Mouse (Mus musculus) liver, embryonic 15.5 days (tissue): ENCODE results near the gene Cfap206. TPM values are rescaled to one million over a fixed set of nuclear protein-coding genes. Genes with fewer than 3 reads are reported as not detected.
A peak's percentile ranks its signal among the peaks of the same experiment; 100 is the strongest.

ENCODE experiments used
- ATAC-seq: fragments of 200-750 bp; cut with Nextera tagmentation; 2 replicates; pipeline ENCODE4 v1.8.0; 2017; ENCODE audit warnings: moderate number of reproducible peaks, mild to moderate bottlenecking, moderate library complexity; ENCODE audit not compliant: insufficient read depth
- H3K27ac ChIP-seq: fragments of 300-500 bp; sonication (generic); replicated peaks from 2 replicates; pipeline ENCODE4 v1.5.1; 2015; ENCODE audit warnings: mild to moderate bottlenecking, inconsistent platforms
- H3K27me3 ChIP-seq: fragments of 300-500 bp; sonication (generic); 2 replicates; pipeline ENCODE4 v1.6.1; 2015; ENCODE audit warnings: mild to moderate bottlenecking, inconsistent platforms
- H3K36me3 ChIP-seq: fragments of 300-500 bp; sonication (generic); replicated peaks from 2 replicates; pipeline ENCODE4 v1.6.1; 2015; ENCODE audit warnings: moderate library complexity, mild to moderate bottlenecking, inconsistent platforms
- H3K4me1 ChIP-seq: fragments of 300-500 bp; sonication (generic); replicated peaks from 2 replicates; pipeline ENCODE4 v1.6.1; 2015; ENCODE audit warnings: inconsistent platforms
- H3K4me2 ChIP-seq: fragments of 300-500 bp; sonication (generic); 2 replicates; pipeline ENCODE4 v1.6.1; 2015; ENCODE audit warnings: moderate library complexity, mild to moderate bottlenecking, inconsistent platforms
- H3K4me3 ChIP-seq: fragments of 300-500 bp; sonication (generic); replicated peaks from 2 replicates; pipeline ENCODE4 v1.5.1; 2015; ENCODE audit warnings: mild to moderate bottlenecking, inconsistent platforms
- H3K9ac ChIP-seq: fragments of 300-500 bp; sonication (generic); 2 replicates; pipeline ENCODE4 v1.6.1; 2015; ENCODE audit warnings: moderate library complexity, mild to moderate bottlenecking, inconsistent platforms
- H3K9me3 ChIP-seq: fragments of 300-500 bp; sonication (generic); replicated peaks from 2 replicates; pipeline ENCODE4 v1.6.1; 2016; ENCODE audit warnings: inconsistent platforms
- WGBS: fragments of 180-500 bp; shearing (Covaris S2); methylation state at CpG from one replicate; pipeline ENCODE4 v1.1.7; 2015; ENCODE audit warnings: mixed read lengths; ENCODE audit not compliant: insufficient replicate concordance; 5-methylcytosine and 5-hydroxymethylcytosine counted together
- polyA plus RNA-seq: library from polyadenylated mRNA; unstranded; fragments of >200 nt; fragmentation: Nextera tagmentation; extraction: Ambion mirVana; gene quantifications from 2 replicates; pipeline ENCODE4 v1.2.1, GENCODE M21; 2015

Cfap206 gene
- polyA plus RNA-seq, 1 experiment from 2014 or later = not detected

GRCm38 (mm10) chr4:34673721-34674120 lies 56.3 kb downstream of the Cfap206 start:
- Histone ChIP-seq H3K4me3 (no peak overlapping the region), H3K36me3 (peaks cover 11% of the 10 kb centered on the region), H3K4me1 (no peaks in the 10 kb centered on the region), H3K27ac (no peak overlapping the region), H3K4me2 (no peak overlapping the region), H3K9me3 (no peaks in the 10 kb centered on the region), H3K9ac (no peak overlapping the region), H3K27me3 (no peaks in the 10 kb centered on the region)
- WGBS = 65% methylated on average over 5 of the region's 5 CpGs
- ATAC-seq = no peak

GRCm38 (mm10) chr4:34667923-34668322 lies 62.1 kb downstream of the Cfap206 start:
- Histone ChIP-seq H3K4me1 (no peaks in the 10 kb centered on the region), H3K4me3 (no peak overlapping the region), H3K27ac (no peak overlapping the region), H3K27me3 (no peaks in the 10 kb centered on the region), H3K4me2 (no peak overlapping the region), H3K9ac (no peak overlapping the region), H3K36me3 (peaks cover 29% of the 10 kb centered on the region), H3K9me3 (no peaks in the 10 kb centered on the region)
- WGBS = 47% methylated on average over 5 of the region's 5 CpGs
- ATAC-seq = no peak

- H3K4me2 ChIP-seq = no peak overlapping the region
- H3K4me3 ChIP-seq = no peak overlapping the region
- no peaks in the 10 kb centered on the region for H3K27me3 ChIP-seq
- ATAC-seq = peak; percentile 25; the same call in 1 of the 2 replicates
- H3K9ac ChIP-seq = no peak overlapping the region
- H3K9me3 ChIP-seq = no peaks in the 10 kb centered on the region
- WGBS = 67% methylated on average over 6 of the region's 6 CpGs
- no peaks in the 10 kb centered on the region for H3K4me1 ChIP-seq
- H3K27ac ChIP-seq = no peak overlapping the region
- peaks cover 45% of the 10 kb centered on the region for H3K36me3 ChIP-seq
Observed at GRCm38 (mm10) chr4:34661927-34662326, 68.1 kb downstream of the Cfap206 start.

- H3K36me3 ChIP-seq = peaks cover 48% of the 10 kb centered on the region
- WGBS = 76% methylated on average over 2 of the region's 2 CpGs
Observed at GRCm38 (mm10) chr4:34661514-34661913, 68.5 kb downstream of the Cfap206 start.

GRCm38 (mm10) chr4:34659012-34659411 lies 71.0 kb downstream of the Cfap206 start:
- ATAC-seq = no peak
- Histone ChIP-seq H3K4me1 (no peaks in the 10 kb centered on the region), H3K27me3 (no peaks in the 10 kb centered on the region), H3K9ac (no peak overlapping the region), H3K27ac (no peak overlapping the region), H3K9me3 (no peaks in the 10 kb centered on the region), H3K4me2 (no peak overlapping the region), H3K4me3 (no peak overlapping the region), H3K36me3 (peaks cover 59% of the 10 kb centered on the region)
- WGBS = 67% methylated on average over 2 of the region's 2 CpGs

More at GRCm38 (mm10) chr4:34661514-34661913, 68.5 kb downstream of the Cfap206 start:
- ATAC-seq = 0 out of 2 replicates have a peak, but pooled peaks have one; percentile 3
- H3K4me2 ChIP-seq = no peak overlapping the region
- H3K9ac ChIP-seq = no peak overlapping the region
- H3K4me3 ChIP-seq = no peak overlapping the region
- no peak overlapping the region for H3K27ac ChIP-seq
- H3K9me3 ChIP-seq = no peaks in the 10 kb centered on the region
- H3K27me3 ChIP-seq = no peaks in the 10 kb centered on the region
- H3K4me1 ChIP-seq = no peaks in the 10 kb centered on the region

- H3K27ac ChIP-seq = no peak overlapping the region
- 82% methylated on average over 10 of the region's 10 CpGs for WGBS
- H3K4me3 ChIP-seq = no peak overlapping the region
- H3K9ac ChIP-seq = no peak overlapping the region
- no peaks in the 10 kb centered on the region for H3K9me3 ChIP-seq
- H3K27me3 ChIP-seq = no peaks in the 10 kb centered on the region
- H3K4me1 ChIP-seq = no peaks in the 10 kb centered on the region
- no peak overlapping the region for H3K4me2 ChIP-seq
- H3K36me3 ChIP-seq = peaks cover 64% of the 10 kb centered on the region
- no peak for ATAC-seq
Observed at GRCm38 (mm10) chr4:34656101-34656500, 73.9 kb downstream of the Cfap206 start.

GRCm38 (mm10) chr4:34653179-34653578 lies 76.8 kb downstream of the Cfap206 start:
- H3K4me2 ChIP-seq = no peak overlapping the region
- 78% methylated on average over 7 of the region's 7 CpGs for WGBS
- no peaks in the 10 kb centered on the region for H3K27me3 ChIP-seq
- no peak overlapping the region for H3K4me3 ChIP-seq
- H3K9me3 ChIP-seq = no peaks in the 10 kb centered on the region
- no peaks in the 10 kb centered on the region for H3K4me1 ChIP-seq
- H3K36me3 ChIP-seq = peaks cover 55% of the 10 kb centered on the region
- no peak overlapping the region for H3K9ac ChIP-seq
- H3K27ac ChIP-seq = no peak overlapping the region
- ATAC-seq = no peak

- ATAC-seq = no peak
- Histone ChIP-seq H3K36me3 (peaks cover 40% of the 10 kb centered on the region), H3K9ac (no peak overlapping the region), H3K27ac (no peak overlapping the region), H3K9me3 (no peaks in the 10 kb centered on the region), H3K4me3 (no peak overlapping the region), H3K4me1 (no peaks in the 10 kb centered on the region), H3K4me2 (no peak overlapping the region), H3K27me3 (no peaks in the 10 kb centered on the region)
Observed at GRCm38 (mm10) chr4:34644779-34645178, 85.2 kb downstream of the Cfap206 start.

- peaks cover 28% of the 10 kb centered on the region for H3K36me3 ChIP-seq
- ATAC-seq = no peak
- H3K27me3 ChIP-seq = no peaks in the 10 kb centered on the region
- H3K27ac ChIP-seq = no peak overlapping the region
- no peaks in the 10 kb centered on the region for H3K9me3 ChIP-seq
- no peak overlapping the region for H3K4me3 ChIP-seq
- H3K4me1 ChIP-seq = no peaks in the 10 kb centered on the region
- H3K9ac ChIP-seq = no peak overlapping the region
- no peak overlapping the region for H3K4me2 ChIP-seq
- WGBS = 78% methylated on average over 3 of the region's 3 CpGs
Observed at GRCm38 (mm10) chr4:34640731-34641130, 89.3 kb downstream of the Cfap206 start.

- Histone ChIP-seq H3K9me3 (no peaks in the 10 kb centered on the region), H3K36me3 (peaks cover 27% of the 10 kb centered on the region), H3K4me2 (no peak overlapping the region), H3K27me3 (no peaks in the 10 kb centered on the region), H3K9ac (no peak overlapping the region), H3K4me3 (no peak overlapping the region), H3K4me1 (no peaks in the 10 kb centered on the region), H3K27ac (no peak overlapping the region)
- no peak for ATAC-seq
- 70% methylated on average over 5 of the region's 5 CpGs for WGBS
Observed at GRCm38 (mm10) chr4:34639745-34640364, 90.2 kb downstream of the Cfap206 start.
